Mouse (Mus musculus): ENCODE data around the gene Zfp692. TPM values are rescaled to one million over a fixed set of nuclear protein-coding genes. Genes with fewer than 3 reads are reported as not detected.
A peak's percentile ranks its signal among the peaks of the same experiment; 100 is the strongest.

The Zfp692 gene
- polyA plus RNA-seq, 1 experiment from 2014 or later, result 19.2 TPM

DNA sequence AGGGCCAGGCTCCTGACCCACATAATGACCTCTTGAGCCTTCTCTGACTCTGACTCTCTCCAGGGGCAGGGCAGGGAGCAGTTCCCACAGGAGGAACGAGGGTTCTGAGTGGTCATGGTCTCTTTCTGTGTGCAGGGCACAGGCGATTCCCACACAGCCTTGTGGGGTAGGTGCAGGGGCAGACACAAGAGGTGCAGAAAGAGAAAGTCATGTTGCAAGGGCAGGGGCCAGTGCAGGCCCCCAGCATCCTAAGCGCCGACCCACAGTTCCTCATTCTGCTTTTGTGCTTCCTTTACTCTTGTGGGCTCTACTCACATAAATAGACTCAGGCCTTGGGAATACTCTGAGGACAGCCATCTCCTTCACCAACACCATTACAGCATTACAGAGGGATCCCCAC is 31.1 kb upstream of the Zfp692 start:
- Histone ChIP-seq H3K27ac (ENCODE audit: low read depth, low read length) (no peak overlapping the region), H3K4me1 (replicated peaks; ENCODE audit: control insufficient read depth, insufficient read depth, low read length) (no peaks in the 10 kb centered on the region), H3K9me3 (ENCODE audit: control insufficient read depth, low read length) (no peaks in the 10 kb centered on the region), H3K27me3 (replicated peaks; ENCODE audit: control insufficient read depth, insufficient read depth, low read length) (no peaks in the 10 kb centered on the region), H3K9ac (ENCODE audit: low read depth, low read length) (no peak overlapping the region), H3K4me2 (no peak overlapping the region), H3K36me3 (ENCODE audit: control insufficient read depth, insufficient read depth, low read length) (no peaks in the 10 kb centered on the region), H3K4me3 (ENCODE audit: low read depth, low read length) (no peak overlapping the region)
- ATAC-seq (replicated peaks; ENCODE audit: low FRiP score) (no peak), DNase-seq (ENCODE audit: low spot score) (no peak)
- WGBS, result 59% methylated on average over 4 of the region's 4 CpGs

DNA sequence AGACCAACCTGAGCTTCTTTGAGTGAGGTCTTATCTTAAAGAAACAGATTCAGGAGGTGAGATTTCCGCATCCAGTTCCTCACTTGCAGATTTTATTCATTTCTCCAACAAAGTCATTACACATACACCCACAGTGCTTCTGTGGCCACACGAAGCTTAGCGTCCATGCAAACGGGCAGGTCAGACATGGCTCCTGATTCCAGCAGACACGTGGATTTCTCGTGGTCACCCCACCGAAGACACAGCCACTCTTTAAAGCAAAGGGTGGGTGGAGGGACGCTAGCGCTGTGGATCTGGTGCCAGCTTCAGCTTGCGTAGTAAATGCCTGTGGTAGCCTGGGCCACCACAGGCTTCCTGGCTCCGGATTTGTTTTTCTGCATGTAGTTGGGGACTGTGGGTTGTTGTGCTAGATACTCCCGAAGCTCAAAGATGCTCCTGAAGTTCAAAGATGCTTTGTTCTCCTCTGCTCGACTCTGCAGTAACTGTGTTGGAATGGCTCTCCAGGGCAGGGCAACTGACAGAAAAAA is 24.8 kb upstream of the Zfp692 start:
- DNase-seq (ENCODE audit: low spot score) (no peak), ATAC-seq (replicated peaks; ENCODE audit: low FRiP score) (no peak)
- no peak overlapping the region for H3K27ac ChIP-seq (ENCODE audit: low read depth, low read length)
- H3K4me1 ChIP-seq (replicated peaks; ENCODE audit: control insufficient read depth, insufficient read depth, low read length), result no peaks in the 10 kb centered on the region
- H3K4me2 ChIP-seq, result no peak overlapping the region
- no peaks in the 10 kb centered on the region for H3K9me3 ChIP-seq (ENCODE audit: control insufficient read depth, low read length)
- 80% methylated on average over 13 of the region's 13 CpGs for WGBS
- H3K27me3 ChIP-seq (replicated peaks; ENCODE audit: control insufficient read depth, insufficient read depth, low read length), result 0 out of 2 replicates have a peak, but pooled peaks cover 3% of the 10 kb centered on the region
- no peak overlapping the region for H3K9ac ChIP-seq (ENCODE audit: low read depth, low read length)
- H3K36me3 ChIP-seq (ENCODE audit: control insufficient read depth, insufficient read depth, low read length), result no peaks in the 10 kb centered on the region
- H3K4me3 ChIP-seq (ENCODE audit: low read depth, low read length), result no peak overlapping the region

DNA sequence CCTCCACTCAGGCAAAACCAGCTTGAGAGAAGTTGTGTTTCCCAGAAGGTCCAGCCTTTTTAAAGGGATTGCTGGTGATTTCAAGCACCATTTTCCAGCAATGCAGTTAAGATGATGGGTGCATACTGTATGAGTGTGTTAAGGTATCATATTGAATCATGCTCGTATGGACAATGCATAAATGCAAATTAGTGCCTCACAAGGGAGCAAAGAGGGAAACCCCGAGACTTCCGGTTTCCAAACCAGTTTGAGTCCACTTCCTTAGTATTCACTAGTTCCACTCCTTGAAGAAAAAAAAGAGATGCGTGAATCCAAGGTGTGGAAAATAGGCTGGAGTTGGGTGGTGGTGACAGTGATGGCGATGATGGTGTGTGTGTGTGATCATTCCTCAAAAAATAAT is 24.4 kb upstream of the Zfp692 start:
- H3K27me3 ChIP-seq (replicated peaks; ENCODE audit: control insufficient read depth, insufficient read depth, low read length), result 0 out of 2 replicates have a peak, but pooled peaks cover 3% of the 10 kb centered on the region
- no peaks in the 10 kb centered on the region for H3K9me3 ChIP-seq (ENCODE audit: control insufficient read depth, low read length)
- WGBS, result 80% methylated on average over 5 of the region's 5 CpGs
- no peak overlapping the region for H3K4me2 ChIP-seq
- no peaks in the 10 kb centered on the region for H3K36me3 ChIP-seq (ENCODE audit: control insufficient read depth, insufficient read depth, low read length)
- DNase-seq (ENCODE audit: low spot score), result no peak
- no peak overlapping the region for H3K27ac ChIP-seq (ENCODE audit: low read depth, low read length)
- no peak for ATAC-seq (replicated peaks; ENCODE audit: low FRiP score)
- no peaks in the 10 kb centered on the region for H3K4me1 ChIP-seq (replicated peaks; ENCODE audit: control insufficient read depth, insufficient read depth, low read length)
- no peak overlapping the region for H3K4me3 ChIP-seq (ENCODE audit: low read depth, low read length)
- no peak overlapping the region for H3K9ac ChIP-seq (ENCODE audit: low read depth, low read length)

DNA sequence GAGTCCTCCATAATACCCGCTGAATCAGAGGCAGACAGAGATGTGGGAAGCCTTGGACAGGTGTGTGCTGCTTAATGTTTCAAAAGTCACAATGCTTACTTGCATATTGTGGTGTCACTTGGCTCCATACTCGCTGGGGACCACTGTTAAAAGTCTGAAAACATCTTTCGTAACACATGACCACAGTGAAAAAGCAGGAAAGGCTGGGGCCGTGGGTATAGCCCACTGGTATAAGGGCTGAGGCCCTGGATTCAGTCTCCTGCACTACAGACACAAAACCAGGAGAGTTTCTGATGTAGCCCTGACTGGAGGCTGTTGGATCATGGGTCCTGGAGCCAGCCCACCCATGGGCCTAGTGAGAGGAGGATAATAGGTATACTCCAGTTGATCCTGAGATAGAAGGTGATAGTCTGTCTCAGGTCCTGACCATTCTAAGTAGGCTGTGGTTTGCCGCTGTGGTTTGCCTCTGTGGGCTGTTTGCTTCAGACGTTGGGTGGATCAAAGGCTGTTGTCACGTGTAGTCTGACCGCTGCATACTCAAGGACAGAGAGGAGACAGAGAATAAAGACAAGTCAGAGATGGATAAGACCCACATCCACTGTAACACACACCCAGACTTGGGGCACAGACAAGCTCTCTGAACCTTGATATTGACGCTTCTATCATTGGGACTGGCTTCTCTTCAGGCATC is 16.7 kb upstream of the Zfp692 start:
- ATAC-seq (replicated peaks; ENCODE audit: low FRiP score), result no peak
- Histone ChIP-seq H3K4me3 (ENCODE audit: low read depth, low read length) (no peak overlapping the region), H3K27ac (ENCODE audit: low read depth, low read length) (no peak overlapping the region), H3K4me1 (replicated peaks; ENCODE audit: control insufficient read depth, insufficient read depth, low read length) (no peaks in the 10 kb centered on the region), H3K27me3 (replicated peaks; ENCODE audit: control insufficient read depth, insufficient read depth, low read length) (no peaks in the 10 kb centered on the region), H3K4me2 (no peak overlapping the region), H3K36me3 (ENCODE audit: control insufficient read depth, insufficient read depth, low read length) (no peaks in the 10 kb centered on the region), H3K9me3 (ENCODE audit: control insufficient read depth, low read length) (no peaks in the 10 kb centered on the region), H3K9ac (ENCODE audit: low read depth, low read length) (no peak overlapping the region)
- WGBS, result 51% methylated on average over 9 of the region's 9 CpGs
- DNase-seq (ENCODE audit: low spot score), result no peak

DNA sequence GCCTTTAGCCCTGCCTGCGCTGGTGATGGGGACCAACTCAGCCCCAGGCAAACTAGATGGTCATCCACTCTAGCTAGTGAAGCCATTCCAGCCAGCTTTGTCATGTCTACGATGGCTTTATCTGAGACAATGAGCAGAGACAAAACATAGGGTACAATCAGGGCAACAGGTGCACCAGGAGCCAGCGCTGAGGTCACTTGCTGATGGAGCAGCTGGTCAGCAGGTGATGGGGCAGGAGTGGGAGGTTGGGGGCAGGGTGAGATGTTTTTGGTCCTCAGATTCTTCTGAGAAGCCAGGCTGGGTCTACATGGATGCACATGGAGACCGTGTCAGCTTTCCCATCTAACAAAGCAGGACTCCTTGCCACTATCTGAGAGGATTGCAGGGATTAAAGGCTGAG is 16.1 kb upstream of the Zfp692 start:
- ATAC-seq (replicated peaks; ENCODE audit: low FRiP score) (no peak), DNase-seq (ENCODE audit: low spot score) (no peak)
- no peaks in the 10 kb centered on the region for H3K36me3 ChIP-seq (ENCODE audit: control insufficient read depth, insufficient read depth, low read length)
- no peaks in the 10 kb centered on the region for H3K9me3 ChIP-seq (ENCODE audit: control insufficient read depth, low read length)
- H3K4me3 ChIP-seq (ENCODE audit: low read depth, low read length), result no peak overlapping the region
- no peak overlapping the region for H3K9ac ChIP-seq (ENCODE audit: low read depth, low read length)
- H3K4me2 ChIP-seq, result no peak overlapping the region
- H3K27me3 ChIP-seq (replicated peaks; ENCODE audit: control insufficient read depth, insufficient read depth, low read length), result no peaks in the 10 kb centered on the region
- 79% methylated on average over 4 of the region's 4 CpGs for WGBS
- no peaks in the 10 kb centered on the region for H3K4me1 ChIP-seq (replicated peaks; ENCODE audit: control insufficient read depth, insufficient read depth, low read length)
- no peak overlapping the region for H3K27ac ChIP-seq (ENCODE audit: low read depth, low read length)

DNA sequence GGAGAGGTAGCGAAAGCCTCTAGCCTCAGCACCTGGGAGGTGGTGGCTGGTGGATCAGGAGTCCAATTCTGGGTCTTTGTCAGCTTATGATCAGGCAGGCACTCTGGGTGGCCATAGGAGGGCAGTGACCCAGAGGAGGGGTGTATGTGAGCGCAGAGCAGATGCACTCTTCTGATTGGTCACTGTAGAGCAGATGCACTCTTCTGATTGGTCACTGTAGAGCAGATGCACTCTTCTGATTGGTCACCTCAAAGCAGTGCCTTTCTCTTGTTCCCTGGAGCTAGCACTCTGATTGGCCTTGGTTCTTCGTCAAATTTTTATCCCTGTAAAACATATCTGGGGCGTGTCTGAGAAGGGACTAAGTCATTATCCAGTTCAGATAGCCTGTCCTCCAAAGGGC is 14.1 kb upstream of the Zfp692 start:
- Histone ChIP-seq H3K27ac (ENCODE audit: low read depth, low read length) (no peak overlapping the region), H3K9me3 (ENCODE audit: control insufficient read depth, low read length) (no peaks in the 10 kb centered on the region), H3K4me3 (ENCODE audit: low read depth, low read length) (no peak overlapping the region), H3K4me2 (no peak overlapping the region), H3K4me1 (replicated peaks; ENCODE audit: control insufficient read depth, insufficient read depth, low read length) (no peaks in the 10 kb centered on the region), H3K27me3 (replicated peaks; ENCODE audit: control insufficient read depth, insufficient read depth, low read length) (no peaks in the 10 kb centered on the region), H3K36me3 (ENCODE audit: control insufficient read depth, insufficient read depth, low read length) (no peaks in the 10 kb centered on the region), H3K9ac (ENCODE audit: low read depth, low read length) (no peak overlapping the region)
- no peak for DNase-seq (ENCODE audit: low spot score)
- 49% methylated on average over 4 of the region's 4 CpGs for WGBS
- ATAC-seq (replicated peaks; ENCODE audit: low FRiP score), result peak; percentile 29; the same call in 1 of the 2 replicates

DNA sequence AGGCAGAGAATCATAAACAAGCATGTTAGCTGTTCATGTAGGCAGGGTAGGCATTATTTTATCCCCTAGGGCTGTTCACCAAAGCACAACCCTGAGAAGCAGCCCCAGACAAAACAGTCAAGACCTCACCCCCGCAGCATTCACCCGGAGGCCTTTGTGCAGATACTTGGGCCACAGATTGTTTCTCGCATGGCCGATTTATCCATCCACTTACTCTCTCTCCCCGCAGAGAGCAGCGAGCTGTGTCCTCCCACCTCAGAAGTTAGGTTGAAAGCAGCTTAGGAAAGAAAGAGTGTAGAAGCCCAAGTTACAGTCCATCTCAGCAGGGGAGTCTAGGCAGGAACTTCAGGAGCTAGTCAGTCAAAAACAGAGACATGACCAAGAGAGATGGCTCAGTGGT is 9.5 kb upstream of the Zfp692 start:
- DNase-seq (ENCODE audit: low spot score), result no peak
- no peak overlapping the region for H3K4me3 ChIP-seq (ENCODE audit: low read depth, low read length)
- H3K36me3 ChIP-seq (ENCODE audit: control insufficient read depth, insufficient read depth, low read length), result no peaks in the 10 kb centered on the region
- no peak overlapping the region for H3K9ac ChIP-seq (ENCODE audit: low read depth, low read length)
- WGBS, result 81% methylated on average over 6 of the region's 6 CpGs
- no peak overlapping the region for H3K4me2 ChIP-seq
- H3K27me3 ChIP-seq (replicated peaks; ENCODE audit: control insufficient read depth, insufficient read depth, low read length), result no peaks in the 10 kb centered on the region
- no peak overlapping the region for H3K27ac ChIP-seq (ENCODE audit: low read depth, low read length)
- H3K9me3 ChIP-seq (ENCODE audit: control insufficient read depth, low read length), result no peaks in the 10 kb centered on the region
- no peaks in the 10 kb centered on the region for H3K4me1 ChIP-seq (replicated peaks; ENCODE audit: control insufficient read depth, insufficient read depth, low read length)
- ATAC-seq (replicated peaks; ENCODE audit: low FRiP score), result no peak

DNA sequence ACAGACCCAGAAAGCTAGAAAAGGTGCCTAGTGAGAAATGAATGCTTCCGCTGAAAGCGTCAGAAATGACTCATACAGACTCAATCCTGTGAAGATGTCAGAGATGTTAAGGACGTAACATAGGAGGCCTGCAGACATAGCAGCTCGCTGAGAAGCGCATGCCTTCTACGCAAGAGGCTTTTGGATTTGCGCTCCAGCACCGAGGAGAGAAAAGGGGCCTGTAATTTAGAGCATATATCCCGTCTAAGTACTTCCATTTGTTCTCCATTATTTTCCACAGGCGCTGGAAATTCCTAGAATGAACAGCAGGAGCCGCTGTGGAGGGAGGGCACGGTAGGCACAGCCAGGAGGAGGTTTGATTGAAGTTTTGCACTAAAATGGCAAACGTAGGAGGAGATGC is 5.8 kb upstream of the Zfp692 start:
- Histone ChIP-seq H3K36me3 (ENCODE audit: control insufficient read depth, insufficient read depth, low read length) (no peaks in the 10 kb centered on the region), H3K27me3 (replicated peaks; ENCODE audit: control insufficient read depth, insufficient read depth, low read length) (no peaks in the 10 kb centered on the region), H3K4me1 (replicated peaks; ENCODE audit: control insufficient read depth, insufficient read depth, low read length) (peaks cover 5% of the 10 kb centered on the region; the same call in 1 of the 2 replicates), H3K27ac (ENCODE audit: low read depth, low read length) (no peak overlapping the region), H3K4me3 (ENCODE audit: low read depth, low read length) (peak overlapping the region; percentile 73), H3K9ac (ENCODE audit: low read depth, low read length) (peak overlapping the region; percentile 37; the same call in 1 of the 2 replicates), H3K9me3 (ENCODE audit: control insufficient read depth, low read length) (no peaks in the 10 kb centered on the region), H3K4me2 (peak overlapping the region; percentile 69)
- DNase-seq (ENCODE audit: low spot score), result peak; percentile 69
- ATAC-seq (replicated peaks; ENCODE audit: low FRiP score), result no peak
- 18% methylated on average over 13 of the region's 13 CpGs for WGBS

Data from liver, embryonic 11.5 days (tissue).